Mouse (Mus musculus) embryonic fibroblast, embryonic 13.5 days (primary cell): ENCODE data around the gene Taf1c.

Experiments
- CTCF ChIP-seq: IDR thresholded peaks from 2 replicates; pipeline ENCODE4 v1.5.1; 2011; ENCODE audit warnings: mild to moderate bottlenecking, control low read depth, low read length, moderate library complexity, borderline replicate concordance; ENCODE audit not compliant: insufficient read depth
- POLR2A ChIP-seq: IDR thresholded peaks from 2 replicates; pipeline ENCODE4 v1.6.1; 2011; ENCODE audit warnings: low read depth, mild to moderate bottlenecking, control low read depth, low read length, moderate library complexity

DNA sequence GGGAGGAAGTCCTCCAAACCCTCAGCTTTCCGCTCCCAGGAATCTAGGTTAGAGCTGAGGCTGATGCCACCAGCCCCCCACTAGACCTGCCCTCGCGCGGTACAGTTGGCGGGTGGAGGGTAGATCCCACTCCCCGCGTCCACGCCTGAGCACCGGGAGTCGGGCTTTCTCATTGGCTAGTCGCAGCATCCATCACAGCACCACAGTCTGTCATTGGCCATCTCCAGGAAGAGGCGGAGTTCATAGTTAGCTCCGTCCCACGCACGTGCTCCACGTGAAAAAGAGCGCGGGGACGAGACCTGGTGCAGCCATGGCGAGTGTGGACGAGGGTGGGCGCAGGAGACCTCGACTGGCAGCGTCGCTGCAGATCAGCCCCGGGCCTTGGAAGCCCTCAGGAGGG, 7.4 kb upstream of the Taf1c start, which contains the start of gene Adad2:
- no peak for TF ChIP-seq POLR2A
- TF ChIP-seq CTCF = no peak
